Mouse (Mus musculus) Patski (cell line): ENCODE results near the gene Mgarp. TPM values are rescaled to one million over a fixed set of nuclear protein-coding genes. Genes with fewer than 3 reads are reported as not detected.

Source experiments
- ATAC-seq: fragments of 100-300 bp; one replicate; pipeline ENCODE4 v1.8.0; 2021
- CTCF ChIA-PET: fragments of 350-600 bp; sonication (Branson Sonifier 250); formaldehyde crosslinking; loops from one replicate; lab custom pipeline; 2022; ENCODE audit warnings: inconsistent platforms; lab: Charles Lee
- POLR2A ChIA-PET: fragments of 350-600 bp; sonication (Branson Sonifier 250); formaldehyde crosslinking; loops from one replicate; lab custom pipeline; 2022; ENCODE audit warnings: antibody characterized with exemption, inconsistent platforms; lab: Charles Lee
- DNase-seq: peaks from one replicate; pipeline ENCODE4 v3.0.0-alpha.2; 2011; ENCODE audit warnings: low read depth, low spot score
- H3K27me3 ChIP-seq: fragments of 371-371 bp; one replicate; pipeline ENCODE4 v1.5.1; 2021
- CTCF ChIP-seq: fragments of 100-300 bp; IDR thresholded peaks from one replicate; pipeline ENCODE4 v1.5.1; 2021
- in situ Hi-C: fragments of 300-500 bp; cut with MboI; formaldehyde crosslinking; loops from 3 replicates; pipeline ENCODE4 v1.11.1; 2018; ENCODE audit warnings: low pct_unique_long_range_greater_than_20kb, mixed read lengths
- polyA plus RNA-seq: library from polyadenylated mRNA; unstranded; gene quantifications from one replicate; pipeline ENCODE4 v1.2.3, GENCODE M21; 2021

Gene Mgarp
- polyA plus RNA-seq, 1 experiment from 2014 or later: 0.85 TPM

DNA sequence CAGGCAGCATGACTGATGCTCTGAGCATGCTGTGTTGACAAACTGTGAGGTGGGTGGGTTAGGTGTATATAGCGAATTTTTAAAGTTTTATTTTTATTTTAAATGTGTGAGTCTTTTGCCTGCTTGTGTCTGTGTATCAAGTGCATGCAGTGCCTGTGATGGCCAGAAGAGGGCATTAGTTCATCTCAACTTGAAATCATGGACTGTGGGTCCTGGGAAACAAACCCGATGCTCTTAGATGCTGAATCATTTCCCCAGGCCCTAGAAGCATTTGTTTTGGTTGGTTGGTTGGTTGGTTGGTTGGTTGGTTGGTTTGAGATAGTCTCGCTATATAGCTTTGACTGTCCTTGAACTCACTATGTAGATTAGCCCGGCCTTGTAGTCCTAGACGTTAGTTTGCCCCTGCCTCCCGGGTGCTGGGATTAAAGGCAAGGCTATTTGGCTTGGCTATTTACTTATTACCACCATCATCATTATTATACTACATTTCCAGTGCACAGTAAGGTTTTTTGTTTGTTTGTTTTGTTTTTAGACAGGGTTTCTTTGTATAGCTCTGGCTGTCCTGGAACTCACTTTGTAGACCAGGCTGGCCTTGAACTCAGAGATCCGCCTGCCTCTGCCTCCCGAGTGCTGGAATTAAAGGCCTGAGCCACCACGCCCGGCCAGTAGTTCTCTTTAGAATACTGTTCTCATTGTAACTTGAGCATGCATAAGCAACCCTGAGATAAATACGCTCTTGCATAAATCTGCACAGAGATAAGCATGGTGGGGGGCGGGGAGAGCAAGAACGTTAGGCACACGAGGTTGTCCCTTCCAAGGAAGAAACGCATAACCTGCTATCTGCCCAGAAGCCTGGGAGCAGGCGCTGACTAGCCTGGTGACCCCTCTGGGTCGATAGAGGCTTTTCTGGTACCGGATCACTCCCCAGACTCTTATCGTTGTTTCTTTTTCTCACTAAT lies 21.0 kb downstream of the Mgarp start:
- no peak for ATAC-seq
- ChIA-PET POLR2A (interaction anchor here (0.6 to 0.7 kb wide), 2 partner anchors 30 to 1121 kb away, joined by 3 read pairs; no protein-coding TSS in a partner anchor), CTCF (interaction anchor here (0.7 to 8.5 kb wide), 11 partner anchors 9 to 141 kb away, joined by 3 to 89 read pairs (median 4); partner anchors contain the start of genes Naa15 and Ndufc1)
- H3K27me3 ChIP-seq: no peaks in the 10 kb centered on the region
- peak; percentile 90 for TF ChIP-seq CTCF
- in situ Hi-C loops: loop anchor here (5.0 to 10.0 kb wide), 3 partner anchors 37 to 869 kb away; no protein-coding TSS in a partner anchor
- no peak for DNase-seq

DNA sequence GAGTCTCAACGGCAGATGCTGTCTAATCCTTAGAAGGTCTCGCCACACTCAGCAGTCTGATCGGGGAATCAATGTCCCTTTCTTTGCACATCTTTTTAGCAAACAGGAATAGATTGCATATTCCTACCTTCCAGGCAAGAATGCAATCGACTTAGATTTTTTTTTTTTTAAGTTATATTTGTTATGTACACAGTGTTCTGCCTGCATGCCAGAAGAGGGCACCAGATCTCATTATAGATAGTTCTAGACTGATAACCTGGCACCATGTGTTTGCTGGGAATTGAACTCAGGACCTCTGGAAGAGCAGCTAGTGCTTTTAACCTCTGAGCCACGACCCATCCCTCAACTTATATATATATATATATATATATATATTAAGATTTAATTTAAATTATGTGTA lies 23.0 kb downstream of the Mgarp start:
- peak; percentile 53 for TF ChIP-seq CTCF
- DNase-seq (no peak), ATAC-seq (no peak)
- ChIA-PET CTCF (interaction anchor here (1.0 to 8.5 kb wide), 6 partner anchors 9 to 37 kb away, joined by 3 to 89 read pairs (median 4); partner anchors contain the start of genes Mgarp, Naa15 and Ndufc1), POLR2A (interaction anchor here (0.6 to 1.3 kb wide), 3 partner anchors 11 to 37 kb away, joined by 3 to 4 read pairs (median 4); partner anchors contain the start of gene Ndufc1)
- in situ Hi-C loops: loop anchor here (10.0 kb wide), 1 partner anchor 871 kb away; no protein-coding TSS in a partner anchor
- H3K27me3 ChIP-seq: no peaks in the 10 kb centered on the region

DNA sequence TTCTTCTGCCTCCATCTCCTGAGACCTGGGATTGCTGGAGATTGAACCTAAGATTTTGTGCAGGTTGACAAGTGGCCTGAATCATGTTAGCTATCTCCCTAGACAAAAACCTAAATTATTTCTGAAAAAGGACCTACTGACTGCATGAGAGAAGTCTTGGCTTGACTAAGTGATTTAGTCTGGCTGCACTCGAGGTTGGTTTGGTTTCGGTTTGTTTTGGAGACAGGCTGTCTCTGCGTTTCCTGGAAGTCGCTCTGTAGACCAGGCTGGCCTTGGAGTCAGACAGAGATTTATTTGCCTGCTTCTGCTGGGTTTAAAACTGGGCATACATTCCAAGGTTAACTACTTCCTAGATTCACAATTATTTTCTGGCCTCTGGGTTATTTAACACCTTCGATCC lies 23.7 kb downstream of the Mgarp start:
- in situ Hi-C loops: loop anchor here (10.0 kb wide), 1 partner anchor 872 kb away; no protein-coding TSS in a partner anchor
- POLR2A ChIA-PET: interaction anchor here (1.3 kb wide), 1 partner anchor 36 kb away, joined by 4 read pairs; the partner anchor contains the start of gene Ndufc1
- H3K27me3 ChIP-seq: no peaks in the 10 kb centered on the region
- ATAC-seq (no peak), DNase-seq (no peak)
- CTCF ChIA-PET: interaction anchor here (1.5 to 8.5 kb wide), 2 partner anchors 23 to 38 kb away, joined by 4 to 89 read pairs; partner anchors contain the start of genes Mgarp, Naa15 and Ndufc1
- TF ChIP-seq CTCF: no peak

DNA sequence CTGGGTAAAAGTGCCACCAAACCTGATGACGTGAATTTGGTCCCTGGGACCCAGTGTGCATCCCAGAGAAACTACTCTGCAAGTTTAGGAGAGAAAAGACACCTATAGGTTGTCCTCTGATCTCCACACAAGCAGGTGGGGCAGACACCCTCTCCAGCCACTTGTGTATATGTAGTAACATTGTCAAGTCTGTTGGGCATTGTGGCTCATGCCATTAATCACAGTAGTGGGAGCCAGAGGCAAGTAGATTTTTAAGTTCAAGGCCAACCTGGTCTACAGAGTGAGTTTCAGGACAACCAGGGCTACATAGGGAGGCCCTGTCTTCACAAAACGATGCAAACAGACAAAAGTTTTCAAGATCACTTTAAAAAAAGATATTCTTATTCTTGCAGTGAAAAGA lies 24.7 kb downstream of the Mgarp start:
- ChIA-PET POLR2A (no interaction called here), CTCF (interaction anchor here (1.2 to 8.5 kb wide), 2 partner anchors 24 to 39 kb away, joined by 3 to 89 read pairs; partner anchors contain the start of genes Mgarp, Naa15 and Ndufc1)
- no peak for ATAC-seq
- H3K27me3 ChIP-seq: no peaks in the 10 kb centered on the region
- TF ChIP-seq CTCF: no peak
- in situ Hi-C loops: loop anchor here (10.0 kb wide), 1 partner anchor 873 kb away; no protein-coding TSS in a partner anchor
- DNase-seq: no peak

DNA sequence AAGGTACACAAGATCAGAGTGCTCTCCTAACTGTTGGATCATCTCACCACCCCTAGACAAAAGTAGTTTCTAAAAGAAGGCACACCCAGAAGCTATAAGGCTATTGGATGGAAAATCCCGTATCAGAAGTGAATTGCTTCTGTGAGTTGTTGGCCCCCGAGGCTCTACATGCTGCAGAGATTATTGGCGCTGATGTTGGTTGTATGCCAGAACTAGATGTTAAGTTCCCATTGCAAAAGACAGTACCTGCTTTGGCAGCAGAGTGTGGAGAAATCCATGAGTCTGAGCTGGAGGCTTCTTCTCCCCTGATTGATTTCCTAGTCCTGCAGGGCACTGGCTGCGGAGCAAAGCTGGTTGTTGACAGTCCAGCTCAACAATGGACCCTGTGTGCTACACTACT lies 28.5 kb downstream of the Mgarp start:
- in situ Hi-C loops: loop anchor here (5.0 kb wide), 1 partner anchor 81 kb away; no protein-coding TSS in a partner anchor
- TF ChIP-seq CTCF: no peak
- CTCF ChIA-PET: interaction anchor here (1.2 to 1.9 kb wide), 4 partner anchors 12 to 134 kb away, joined by 3 to 8 read pairs (median 4); no protein-coding TSS in a partner anchor
- ATAC-seq (no peak), DNase-seq (no peak)
- no peaks in the 10 kb centered on the region for H3K27me3 ChIP-seq
- POLR2A ChIA-PET: no interaction called here

DNA sequence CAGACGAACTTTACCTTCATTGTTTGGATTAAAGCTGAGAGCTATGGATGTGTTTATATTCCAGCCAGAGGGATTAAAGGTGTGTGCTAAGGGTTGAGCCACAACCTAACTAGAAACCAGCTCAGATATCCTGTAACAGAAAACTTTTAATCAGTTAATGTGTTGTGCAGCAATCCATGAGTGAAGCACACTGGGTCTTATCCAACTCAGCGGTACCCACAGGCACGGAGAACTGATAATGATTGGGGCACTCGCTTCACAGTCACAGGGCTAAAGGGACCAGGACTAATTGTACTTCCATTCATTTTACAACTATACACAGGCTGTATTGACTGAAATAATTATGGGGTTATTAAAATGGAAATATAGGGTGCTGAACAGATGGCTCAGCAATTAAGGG lies 29.6 kb downstream of the Mgarp start:
- CTCF ChIA-PET: interaction anchor here (1.4 to 3.4 kb wide), 5 partner anchors 23 to 132 kb away, joined by 5 to 33 read pairs (median 13); partner anchors contain the start of gene Ndufc1
- H3K27me3 ChIP-seq: no peaks in the 10 kb centered on the region
- ATAC-seq (no peak), DNase-seq (no peak)
- in situ Hi-C loops: loop anchor here (5.0 kb wide), 1 partner anchor 80 kb away; no protein-coding TSS in a partner anchor
- POLR2A ChIA-PET: interaction anchor here (0.5 kb wide), 1 partner anchor 142 kb away, joined by 3 read pairs; no protein-coding TSS in a partner anchor
- TF ChIP-seq CTCF: no peak

DNA sequence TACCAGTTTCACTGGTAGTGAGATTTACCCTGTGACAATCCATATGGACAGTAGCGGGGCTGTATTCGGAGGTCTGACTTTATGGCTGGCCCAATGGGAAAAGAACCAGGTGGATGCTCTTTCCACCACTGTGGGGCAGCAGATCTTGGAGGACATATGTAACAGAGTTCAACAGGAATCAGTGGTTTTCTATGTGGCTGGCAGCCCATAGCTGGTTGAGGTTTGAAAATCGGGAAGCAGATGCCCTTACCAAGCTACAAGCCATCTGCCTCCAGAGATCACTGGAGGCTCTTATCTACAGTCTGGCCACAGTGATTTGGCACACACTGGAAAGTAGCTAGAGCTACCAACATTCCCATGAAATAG lies 31.0 kb downstream of the Mgarp start:
- in situ Hi-C loops: loop anchor here (5.0 kb wide), 1 partner anchor 78 kb away; no protein-coding TSS in a partner anchor
- DNase-seq (no peak), ATAC-seq (peak; percentile 64)
- ChIA-PET CTCF (interaction anchor here (0.6 to 4.3 kb wide), 19 partner anchors 10 to 136 kb away, joined by 3 to 33 read pairs (median 8); partner anchors contain the start of gene Ndufc1), POLR2A (interaction anchor here (0.9 to 1.4 kb wide), 3 partner anchors 31 to 69 kb away, joined by 3 read pairs; no protein-coding TSS in a partner anchor)
- no peaks in the 10 kb centered on the region for H3K27me3 ChIP-seq
- peak; percentile 53 for TF ChIP-seq CTCF

DNA sequence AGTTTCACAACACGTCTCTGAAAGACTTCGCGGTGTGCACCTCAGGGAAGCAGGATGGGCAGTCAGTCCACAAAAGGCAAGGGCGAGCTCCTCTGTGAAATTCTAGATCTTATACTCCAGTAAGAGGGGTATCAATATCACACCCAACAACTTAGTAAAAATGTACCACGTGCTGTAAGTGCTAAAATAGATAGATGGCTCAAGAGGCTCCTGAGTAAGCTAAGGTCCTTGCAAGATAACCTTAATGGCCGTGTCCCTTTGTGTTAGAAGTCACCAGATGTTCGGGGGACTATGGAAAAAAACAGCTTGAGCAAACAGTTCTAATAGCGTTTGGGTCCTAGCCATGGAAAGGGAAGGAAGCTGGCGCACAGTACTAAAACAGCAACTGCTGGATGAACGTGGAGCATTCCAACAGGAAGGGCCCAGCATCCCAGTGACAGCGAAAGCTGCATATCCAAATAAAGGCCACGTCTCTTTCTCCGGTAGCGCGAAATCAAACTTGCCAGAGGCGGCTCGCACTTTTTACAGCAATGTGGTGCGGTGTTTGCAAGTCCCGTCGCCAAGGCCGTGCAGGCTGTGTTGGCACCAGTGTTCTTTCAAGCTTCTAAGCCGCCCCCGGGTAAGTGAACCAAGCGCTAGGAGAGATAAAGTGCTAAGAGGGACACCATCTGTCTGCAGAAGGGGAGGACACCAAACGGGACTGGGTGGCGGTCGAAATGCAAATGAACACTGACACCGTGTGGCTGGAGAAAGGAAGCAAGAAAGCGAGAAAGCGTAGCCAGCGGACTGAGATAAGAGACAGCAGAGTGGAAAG lies 31.6 kb downstream of the Mgarp start:
- no peaks in the 10 kb centered on the region for H3K27me3 ChIP-seq
- in situ Hi-C loops: loop anchor here (5.0 kb wide), 1 partner anchor 78 kb away; no protein-coding TSS in a partner anchor
- peak; percentile 97 for TF ChIP-seq CTCF
- peak; percentile 48 for DNase-seq
- ChIA-PET CTCF (interaction anchor here (0.9 to 4.3 kb wide), 21 partner anchors 10 to 168 kb away, joined by 3 to 33 read pairs (median 7); partner anchors contain the start of gene Ndufc1), POLR2A (interaction anchor here (0.6 to 1.4 kb wide), 4 partner anchors 11 to 68 kb away, joined by 3 read pairs; no protein-coding TSS in a partner anchor)
- peak; percentile 89 for ATAC-seq

DNA sequence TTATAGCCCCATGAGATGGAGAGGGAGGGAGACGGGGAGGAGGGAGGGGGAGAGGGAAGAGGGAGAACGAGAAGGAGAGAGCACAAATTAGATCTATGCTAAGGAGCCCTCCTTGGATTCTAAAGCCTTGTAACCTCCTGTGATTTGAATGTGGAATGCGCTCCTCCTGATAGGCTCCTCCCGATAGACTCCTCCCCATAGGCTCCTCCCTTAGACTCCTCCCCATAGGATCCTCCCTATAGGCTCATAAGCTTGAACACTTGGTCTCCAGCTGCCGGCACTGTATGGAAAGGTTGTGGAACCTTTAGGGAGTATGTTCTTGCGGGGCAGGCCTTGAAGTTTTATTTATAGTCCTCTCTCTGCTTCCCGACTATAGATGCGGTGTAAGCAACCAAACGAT lies 35.5 kb downstream of the Mgarp start:
- no peak for DNase-seq
- ATAC-seq: no peak
- no peaks in the 10 kb centered on the region for H3K27me3 ChIP-seq
- no peak for TF ChIP-seq CTCF
- CTCF ChIA-PET: no interaction called here
- POLR2A ChIA-PET: no interaction called here
- in situ Hi-C loops: no loop called here
